Mouse (Mus musculus): ENCODE measurements around the gene Tex36.

The Tex36 gene

DNA sequence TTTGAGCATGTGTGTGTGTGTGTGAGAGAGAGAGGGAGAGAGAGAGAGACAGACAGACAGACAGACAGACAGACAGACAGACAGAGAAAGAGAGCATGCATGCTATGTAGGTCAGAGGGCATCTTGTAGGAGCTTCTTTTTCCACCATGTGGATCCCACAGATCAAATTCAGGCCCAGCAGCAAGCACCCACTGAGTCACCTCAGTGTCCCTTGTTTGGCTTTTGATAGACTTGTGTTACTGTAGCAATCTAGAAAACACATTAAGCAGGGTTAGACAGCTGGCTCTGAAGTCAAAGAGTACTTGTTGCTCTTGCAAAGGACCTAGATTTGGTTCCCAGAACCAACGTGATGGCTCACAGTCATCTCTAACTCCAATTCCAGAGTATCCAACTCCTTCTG lies 10.2 kb downstream of the Tex36 start:
- no peak for DNase-seq (ENCODE audit: low spot score in 2 of 2)

DNA sequence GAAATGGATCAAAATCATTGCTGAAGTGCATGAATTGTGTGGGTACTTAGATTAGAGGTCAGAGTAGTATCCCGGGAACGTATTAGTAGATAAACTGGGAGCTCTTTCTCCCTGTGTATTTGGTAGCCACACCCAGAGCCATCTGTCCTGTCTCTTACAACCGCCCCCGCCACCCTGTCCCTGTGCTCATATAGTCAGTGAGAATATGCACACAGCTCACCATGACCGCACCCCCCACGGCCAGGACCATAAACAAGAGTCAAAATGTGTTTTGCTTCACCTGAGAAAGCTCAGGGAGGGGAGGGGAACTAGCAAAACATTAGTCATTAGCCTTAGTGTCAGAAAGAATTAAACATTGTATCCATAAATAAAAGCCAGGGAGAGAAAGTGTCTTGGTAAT lies 18.7 kb downstream of the Tex36 start:
- DNase-seq (ENCODE audit: low spot score in 2 of 2) = no peak

DNA sequence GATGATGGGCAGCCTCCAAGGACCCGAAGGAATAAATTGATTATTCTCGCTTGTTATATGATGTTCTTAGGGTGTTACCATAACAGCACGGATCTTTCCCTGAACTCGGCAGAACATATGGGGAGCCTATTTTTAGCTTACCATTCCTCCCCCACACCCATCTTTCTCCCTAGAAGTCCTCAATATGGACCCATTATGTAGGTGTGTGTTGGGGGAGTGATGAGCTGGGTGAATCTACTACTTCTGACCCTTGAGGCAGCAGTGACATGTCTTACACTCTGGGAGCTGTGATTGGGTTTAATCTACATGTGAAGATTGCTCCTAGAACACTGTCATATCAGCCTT lies 21.7 kb downstream of the Tex36 start:
- DNase-seq (ENCODE audit: low spot score in 2 of 2) = peak; percentile 10 to 18

DNA sequence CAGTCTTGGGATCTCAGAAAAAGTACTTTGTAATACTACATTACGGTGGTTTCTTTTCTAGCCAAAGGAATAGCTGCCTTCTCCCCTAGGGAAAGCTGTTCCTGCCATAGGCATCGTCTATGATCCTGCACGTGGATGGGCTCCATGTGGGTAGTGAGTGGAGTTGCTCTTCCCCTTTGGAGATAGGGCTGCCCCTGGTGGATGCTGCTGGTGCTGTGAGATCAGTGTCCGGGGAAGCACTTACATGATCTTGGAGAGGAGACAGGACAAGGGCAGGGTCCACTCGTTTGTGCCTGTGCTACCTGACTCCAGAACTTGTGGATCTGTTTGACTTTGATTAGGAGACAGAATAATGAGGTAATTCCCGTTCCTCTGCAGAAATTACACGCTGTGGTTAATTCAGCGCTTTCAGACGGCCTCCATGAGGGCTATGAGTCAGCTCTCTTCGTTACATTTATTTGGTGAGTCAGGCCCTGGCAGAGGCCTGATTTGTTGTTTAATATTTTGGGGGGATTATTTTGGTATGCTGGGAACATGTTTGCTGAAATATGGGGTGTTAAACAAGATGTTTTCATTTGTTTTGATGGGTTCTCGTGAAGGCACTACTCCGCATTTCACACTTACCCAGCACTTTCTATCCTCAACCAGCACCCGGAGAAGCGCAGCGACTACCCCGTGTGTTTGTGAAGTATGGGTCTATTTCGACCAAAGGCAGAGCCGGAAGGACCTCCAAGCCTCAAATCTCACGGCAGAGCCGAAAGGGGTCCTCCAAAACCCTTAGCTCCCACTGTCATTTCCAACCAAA lies 22.3 kb downstream of the Tex36 start:
- DNase-seq (ENCODE audit: low spot score in 2 of 2) = peak; percentile 19 to 22

DNA sequence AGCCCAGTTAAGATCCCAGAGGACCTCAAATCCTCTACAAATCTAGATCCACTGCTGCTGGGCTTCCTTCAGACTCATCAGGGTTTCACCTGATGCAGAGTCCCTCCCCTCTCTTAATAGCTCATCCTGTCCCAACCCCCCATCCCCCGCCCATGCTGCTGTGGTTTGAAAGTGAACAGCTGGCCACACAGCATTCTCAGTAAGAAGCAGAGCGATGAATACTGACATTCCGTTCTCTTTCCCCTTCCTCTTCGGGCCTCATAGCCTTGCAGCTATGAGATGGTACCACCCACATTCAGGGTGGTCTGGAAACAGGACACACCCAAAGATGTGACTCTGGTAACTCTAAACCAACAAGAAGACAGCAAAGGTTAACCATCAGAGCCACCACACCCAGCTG lies 25.1 kb downstream of the Tex36 start:
- no peak for DNase-seq (ENCODE audit: low spot score in 2 of 2)

DNA sequence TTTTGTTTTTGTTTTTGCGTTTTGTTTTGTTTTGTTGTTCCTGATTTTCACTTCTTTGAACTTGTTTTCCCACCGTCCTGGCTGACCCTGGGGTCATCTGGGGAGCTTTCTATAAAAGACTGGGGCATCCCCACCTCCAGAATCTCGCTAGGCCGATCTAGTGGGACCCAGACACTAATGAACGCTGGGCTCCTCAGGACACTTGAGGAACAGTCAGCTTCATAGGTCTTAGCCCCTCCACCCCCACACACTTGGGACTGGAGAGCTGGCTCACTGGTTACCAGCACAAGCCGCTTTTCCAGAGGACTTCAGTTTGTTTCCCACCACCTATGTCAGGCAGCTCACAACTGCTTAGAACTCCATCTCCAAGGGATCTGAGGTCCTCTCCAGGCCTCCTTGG lies 25.7 kb downstream of the Tex36 start:
- no peak for DNase-seq (ENCODE audit: low spot score in 2 of 2)

DNA sequence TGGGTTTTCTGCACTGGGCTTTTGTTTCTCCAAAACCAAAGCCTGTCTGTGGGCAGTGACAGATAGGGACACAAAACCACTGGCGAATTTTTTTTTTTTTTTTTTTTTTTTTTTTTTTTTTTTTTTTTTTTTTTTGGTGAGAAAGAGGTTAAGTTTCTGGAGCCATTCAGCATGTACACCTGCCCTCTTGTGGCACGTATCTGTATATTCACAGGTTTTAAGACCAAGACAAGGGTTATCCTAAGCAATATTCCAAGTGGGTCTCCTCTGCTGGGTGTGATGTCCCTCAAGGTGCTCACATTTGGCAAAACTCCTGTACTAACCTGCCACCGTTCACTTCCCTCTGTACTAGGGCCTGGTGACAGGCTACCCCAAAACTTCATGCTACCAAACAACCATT lies 30.0 kb downstream of the Tex36 start:
- no peak for DNase-seq (ENCODE audit: low spot score in 2 of 2)

DNA sequence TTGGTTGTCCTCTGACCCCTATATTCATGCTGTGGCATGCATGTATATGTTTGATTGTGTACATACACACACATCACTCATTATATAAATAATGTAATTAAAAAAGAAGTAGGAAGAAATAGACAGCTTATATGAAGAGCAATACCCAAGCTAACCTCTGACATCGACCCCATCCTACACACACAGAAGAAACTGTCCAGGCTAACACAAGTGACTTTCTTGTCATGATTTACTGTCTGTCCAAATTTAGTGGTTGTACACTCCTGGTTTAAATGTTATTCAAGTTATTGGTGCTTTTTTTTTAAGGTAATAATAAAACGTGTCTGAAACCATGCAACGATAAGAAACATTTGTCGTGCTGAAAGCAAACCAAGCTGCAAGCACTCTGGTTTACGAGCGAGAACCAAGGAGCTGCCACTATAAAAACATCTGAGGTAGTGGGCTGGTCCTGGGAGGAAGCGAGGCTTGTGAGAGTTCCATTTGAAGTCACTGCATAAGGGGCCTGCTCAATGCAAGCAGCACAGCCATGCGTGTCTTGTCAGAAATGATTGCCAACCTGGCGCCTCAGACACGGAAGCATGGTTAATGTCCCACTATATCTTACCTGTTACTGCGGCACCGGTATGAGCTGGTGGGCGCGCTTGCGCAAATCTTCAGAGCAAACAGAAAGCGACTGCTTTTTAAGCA lies 32.6 kb downstream of the Tex36 start:
- DNase-seq (ENCODE audit: low spot score in 2 of 2) = no peak

DNA sequence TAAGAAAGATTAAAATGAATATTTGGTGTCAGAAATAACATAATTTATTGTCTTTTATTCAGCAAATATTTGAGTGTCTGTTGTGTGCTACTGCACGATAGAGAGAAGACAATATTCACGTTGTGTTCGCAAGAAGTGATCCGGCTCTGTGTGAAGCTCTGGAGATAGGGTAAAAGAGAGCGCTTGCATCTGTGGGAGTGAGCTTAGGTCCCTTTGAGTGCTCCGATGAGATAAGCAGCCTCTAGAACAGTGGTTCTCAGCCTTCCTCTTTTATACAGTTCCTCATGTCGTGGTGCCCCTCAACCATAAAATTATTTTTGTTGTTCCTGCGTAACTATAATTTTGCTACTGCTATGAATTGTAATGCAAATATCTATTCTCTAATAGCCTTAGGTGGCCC lies 37.4 kb downstream of the Tex36 start:
- no peak for DNase-seq (ENCODE audit: low spot score in 2 of 2)

DNA sequence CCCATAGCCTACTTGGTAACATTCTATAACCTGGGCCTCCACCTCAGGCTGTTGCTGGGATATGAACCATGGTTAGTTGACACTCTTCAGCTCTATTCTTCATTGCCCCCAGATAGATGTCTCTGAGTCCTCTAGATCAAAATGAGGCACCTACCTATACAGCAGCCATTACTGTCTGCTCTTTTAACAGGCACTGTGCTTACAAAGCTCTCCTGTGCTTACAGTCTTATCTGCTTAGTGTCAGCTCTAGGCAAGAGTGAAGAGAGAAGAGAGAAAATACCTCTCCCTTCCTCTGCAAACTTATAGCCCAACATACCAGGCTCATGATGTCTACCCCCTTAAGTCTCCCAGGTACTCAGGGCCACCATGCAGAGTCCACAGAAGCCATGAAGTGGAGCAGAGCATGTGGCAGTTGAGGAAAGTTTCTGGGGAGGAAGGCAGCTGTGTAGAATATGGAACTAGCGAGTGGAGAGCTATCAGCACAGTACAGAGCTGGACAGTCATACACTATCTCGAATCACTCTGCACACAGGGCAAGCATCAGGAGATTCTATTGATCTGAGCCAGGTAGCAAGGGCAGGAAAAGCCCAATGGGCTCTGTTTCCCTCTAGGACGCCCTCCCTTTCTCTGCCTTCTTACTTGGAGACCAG lies 38.7 kb downstream of the Tex36 start:
- DNase-seq (ENCODE audit: low spot score in 2 of 2) = no peak

DNA sequence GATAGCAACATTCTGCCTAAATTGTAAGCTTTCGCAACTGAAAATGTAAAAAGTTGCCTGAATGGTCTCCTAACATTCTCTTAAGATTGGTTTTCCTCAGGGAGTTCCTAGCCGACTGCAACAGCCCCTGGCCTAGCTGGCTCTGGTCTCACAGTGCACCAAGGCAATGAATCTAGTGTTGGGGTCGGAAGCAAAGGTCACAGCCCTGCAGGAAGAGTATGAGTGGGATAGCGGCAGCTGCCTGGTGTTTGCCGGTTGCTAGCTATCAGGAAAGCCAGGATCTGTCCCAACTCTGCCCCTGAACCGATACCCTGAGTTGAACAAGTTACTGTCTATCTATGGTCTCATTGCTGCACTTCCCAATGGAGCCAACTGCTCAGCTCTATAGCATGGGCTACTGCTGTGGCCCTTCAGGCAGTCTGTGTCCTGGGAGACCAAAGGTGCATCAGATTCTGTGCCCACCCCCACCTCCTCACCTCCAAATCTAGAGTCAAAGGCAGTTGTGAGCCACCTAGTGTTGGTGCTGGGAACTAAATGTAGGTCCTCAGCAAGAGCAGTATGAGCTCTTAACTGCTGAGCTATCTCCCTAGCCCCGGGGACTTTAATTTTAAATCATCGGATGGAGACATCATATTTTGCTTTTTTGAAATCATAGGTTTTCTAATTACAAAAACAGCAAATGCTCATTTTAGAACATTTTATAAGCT lies 46.0 kb downstream of the Tex36 start:
- no peak for DNase-seq (ENCODE audit: low spot score in 2 of 2)

DNA sequence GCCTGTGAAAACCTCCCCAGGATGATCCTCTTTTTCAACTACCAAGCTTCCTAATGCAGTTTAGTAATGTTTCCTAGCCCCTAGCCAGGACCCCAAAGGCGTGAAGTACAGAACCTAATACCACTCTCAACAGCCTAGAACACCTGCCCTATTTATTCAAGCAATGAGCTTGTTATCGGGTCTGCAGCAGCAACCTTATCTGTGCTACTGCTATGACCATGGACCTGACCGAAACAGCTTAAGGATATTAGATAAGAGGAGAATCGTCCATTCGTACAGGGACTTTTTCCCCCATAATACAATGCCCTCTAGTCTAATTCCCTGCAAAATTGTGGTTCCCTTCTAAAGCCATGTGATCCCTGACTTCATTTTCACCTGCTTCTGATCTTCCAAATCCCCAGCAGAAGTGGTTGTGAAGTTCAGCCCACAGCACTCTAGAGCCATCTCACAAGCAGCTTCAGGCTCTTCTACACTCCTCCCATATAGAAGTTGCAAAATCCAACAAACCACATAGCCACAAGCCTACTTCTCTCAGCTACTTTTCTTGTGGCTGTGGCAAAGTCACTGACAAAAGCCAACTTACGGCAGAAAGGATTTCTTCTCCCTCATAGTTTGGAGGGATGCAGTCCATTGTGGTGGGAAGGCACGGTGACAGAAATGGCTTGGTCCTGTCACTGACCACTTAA lies 49.5 kb downstream of the Tex36 start:
- no peak for DNase-seq (ENCODE audit: low spot score in 2 of 2)

DNA sequence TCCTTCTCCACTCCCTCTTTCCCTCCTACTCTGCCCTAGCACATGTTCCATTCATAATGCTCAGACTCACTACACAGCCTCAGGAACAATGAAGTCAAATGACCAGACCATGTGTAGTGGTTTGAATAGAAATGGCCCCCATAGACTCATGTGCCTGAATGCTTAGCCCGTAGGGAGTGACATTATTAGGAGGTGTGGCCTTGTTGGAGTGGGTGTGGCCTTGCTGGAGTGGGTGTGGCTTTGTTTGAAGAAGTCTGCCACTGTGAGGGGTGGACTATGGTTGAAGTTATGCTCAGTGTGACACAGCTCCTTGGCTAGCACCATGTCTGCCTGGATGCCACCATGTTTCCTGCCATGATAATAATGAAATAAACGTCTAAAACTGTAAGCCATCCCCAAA lies 51.0 kb downstream of the Tex36 start:
- no peak for DNase-seq (ENCODE audit: low spot score in 2 of 2)

DNA sequence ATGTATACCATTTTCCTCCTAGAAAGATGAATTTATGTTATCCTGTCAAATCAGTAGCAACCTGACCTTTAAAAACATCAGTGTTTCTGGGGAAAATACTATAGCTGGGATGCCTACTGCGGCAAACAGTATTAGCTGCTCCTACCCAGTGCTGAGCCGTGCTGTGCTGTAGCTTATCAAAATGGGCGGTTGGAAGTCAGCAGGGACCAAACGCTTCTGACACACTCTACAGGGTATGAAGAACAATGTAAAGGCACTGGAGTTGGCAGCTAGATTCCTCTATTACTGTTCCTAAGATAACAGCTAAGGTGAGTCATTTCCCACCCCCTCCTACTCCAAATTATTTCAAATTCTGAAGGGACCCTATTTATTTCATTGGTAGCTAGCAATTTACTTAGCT lies 53.5 kb downstream of the Tex36 start:
- no peak for DNase-seq (ENCODE audit: low spot score in 2 of 2)

DNA sequence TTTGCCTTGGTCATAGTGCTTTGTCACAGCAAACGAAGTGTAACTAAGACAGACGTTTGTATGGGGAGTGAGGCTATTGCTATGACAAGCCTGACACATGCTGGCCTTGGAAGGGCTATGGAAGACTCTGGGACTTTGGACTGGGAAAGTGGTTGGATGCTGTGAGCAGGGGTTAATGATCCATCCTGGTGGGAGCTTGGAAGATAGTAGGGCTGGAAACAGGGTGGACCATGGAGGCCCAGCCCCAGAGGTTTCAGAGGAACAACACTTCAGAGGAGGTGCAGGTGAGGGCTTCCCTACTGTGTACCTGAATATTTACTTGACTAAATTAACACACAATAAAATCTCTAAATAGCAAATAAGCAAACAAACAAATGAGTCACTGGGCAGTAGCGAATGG lies 56.3 kb downstream of the Tex36 start:
- no peak for DNase-seq (ENCODE audit: low spot score in 2 of 2)

DNA sequence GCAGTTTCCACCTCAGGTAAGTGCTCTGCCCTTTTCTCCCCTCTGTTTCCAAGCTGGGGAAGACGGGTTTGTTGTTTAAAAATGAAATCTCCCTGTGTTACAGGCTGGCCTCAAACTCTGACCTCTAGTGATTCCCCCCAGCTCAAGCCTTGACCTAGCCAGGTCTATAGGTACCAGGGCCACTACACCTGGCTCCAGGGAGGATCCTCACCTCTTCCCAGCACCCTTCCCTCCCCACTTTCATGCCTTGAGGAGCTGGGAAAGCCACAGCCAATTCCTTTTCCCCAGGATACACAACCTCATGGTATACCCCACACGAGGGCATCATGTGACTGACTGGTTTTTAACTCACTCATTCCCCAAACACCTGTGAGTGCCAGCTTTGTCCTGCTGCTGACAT lies 57.0 kb downstream of the Tex36 start:
- no peak for DNase-seq (ENCODE audit: low spot score in 2 of 2)

DNA sequence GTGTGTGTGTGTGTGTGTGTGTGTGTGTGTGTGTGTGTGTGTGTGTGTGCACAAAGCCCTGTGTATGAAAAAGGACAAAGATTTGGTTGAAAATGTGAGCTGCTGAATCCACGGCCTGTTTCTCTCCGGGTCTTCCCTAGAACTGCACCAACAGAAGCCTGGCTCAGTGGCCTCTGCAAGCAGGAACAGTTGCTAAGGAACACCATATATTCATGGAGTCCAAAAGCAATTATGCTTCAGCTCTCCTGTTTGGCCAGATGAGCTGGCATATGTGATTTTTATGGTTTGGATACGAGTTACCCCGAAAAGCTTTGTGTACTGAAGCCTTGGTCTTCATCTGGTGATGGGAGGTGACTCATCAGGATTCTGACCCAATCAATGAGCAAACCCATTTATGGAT lies 58.8 kb downstream of the Tex36 start:
- DNase-seq (ENCODE audit: low spot score in 2 of 2) = peak in 1 of 2 experiments; percentile 8

DNA sequence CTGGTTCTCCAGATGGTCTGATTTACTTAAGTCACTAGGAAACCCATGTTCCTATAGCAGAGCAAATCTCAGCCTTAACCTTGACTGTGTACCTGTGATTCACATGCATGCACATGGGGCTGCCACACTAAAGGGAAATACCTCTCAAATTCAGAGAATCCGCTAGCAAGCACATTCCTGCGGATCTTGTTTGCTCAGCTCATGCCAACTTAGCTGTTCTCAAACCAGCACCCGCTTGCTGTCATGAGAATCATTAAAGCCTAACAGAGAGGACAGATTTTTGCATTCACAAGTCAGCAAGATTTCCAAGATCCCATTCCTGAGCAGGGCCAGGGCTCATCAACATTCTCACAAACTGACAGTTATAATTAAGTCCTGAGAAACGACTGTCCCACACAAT lies 64.6 kb downstream of the Tex36 start:
- DNase-seq (ENCODE audit: low spot score in 2 of 2) = no peak
